9 mouse cellular contexts compared by ENCODE assay signal in the genomic region with DNA sequence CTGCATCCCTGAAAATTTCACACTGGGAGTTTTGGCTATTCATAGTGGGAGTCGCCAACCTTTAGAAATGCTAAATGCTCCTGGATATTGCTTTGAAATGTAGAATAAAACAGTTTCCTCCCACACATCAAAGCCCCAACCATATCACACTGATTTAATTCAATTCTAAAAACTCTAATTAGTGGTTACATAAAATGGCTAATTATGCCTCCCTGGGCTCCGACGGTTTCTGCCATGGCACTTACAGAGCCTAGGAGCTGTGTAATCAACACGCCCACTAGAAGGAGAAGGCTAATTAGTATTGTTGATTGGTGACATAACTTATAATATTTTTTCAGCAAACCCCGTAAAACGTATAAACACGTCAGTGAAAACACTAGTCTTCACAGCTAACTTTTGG. TPM values are rescaled to one million over a fixed set of nuclear protein-coding genes. Genes with fewer than 3 reads are reported as not detected.
A peak's percentile ranks its signal among the peaks of the same experiment; 100 is the strongest.
DNase-seq lines count a peak whose midpoint lies in the region; ATAC-seq and TF ChIP-seq lines count a peak whose summit lies in the region.
"Had no signal": no experiment of that assay in that cellular context is flagged by ENCODE, and none has a peak within 500 bp of the region (broad histone marks: within the 10 kb centered on the region; RNA-seq: fewer than 3 reads in every experiment).

No protein-coding gene starts in this region.

- H3K4me1 ChIP-seq in kidney, embryonic 15.5 days: peaks cover 58% of the 10 kb centered on the region
- peaks cover 31% of the 10 kb centered on the region for H3K4me1 ChIP-seq in embryonic facial prominence, embryonic 12.5 days
- H3K4me1 ChIP-seq in intestine, embryonic 14.5 days (replicated peaks; ENCODE audit: control insufficient read depth, insufficient read depth, low read length): peaks cover 27% of the 10 kb centered on the region
- H3K4me1 ChIP-seq in midbrain, postnatal 0 days (ENCODE audit: insufficient read depth, low read length): peaks cover 9% of the 10 kb centered on the region; the same call in 1 of the 2 replicates

- peaks cover 26% of the 10 kb centered on the region for H3K27me3 ChIP-seq in kidney, embryonic 15.5 days
- 0 out of 2 replicates have a peak, but pooled peaks cover 22% of the 10 kb centered on the region for H3K27me3 ChIP-seq in embryonic facial prominence, embryonic 12.5 days
- H3K27me3 ChIP-seq in intestine, embryonic 14.5 days (replicated peaks; ENCODE audit: control insufficient read depth, insufficient read depth, low read length): no peaks in the 10 kb centered on the region
- H3K27me3 ChIP-seq in midbrain, postnatal 0 days (ENCODE audit: insufficient read depth, low read length): peaks cover 7% of the 10 kb centered on the region; the same call in 1 of the 2 replicates

- WGBS in kidney, embryonic 15.5 days: 6% methylated on average over 7 of the region's 7 CpGs
- 8% methylated on average over 7 of the region's 7 CpGs for WGBS in embryonic facial prominence, embryonic 12.5 days
- WGBS in intestine, embryonic 14.5 days: 15% methylated on average over 7 of the region's 7 CpGs
- 8% methylated on average over 7 of the region's 7 CpGs for WGBS in midbrain, postnatal 0 days

- peak overlapping the region; percentile 89 for H3K4me2 ChIP-seq in kidney, embryonic 15.5 days
- peak overlapping the region; percentile 85 for H3K4me2 ChIP-seq in embryonic facial prominence, embryonic 12.5 days (replicated peaks)
- peak overlapping the region; percentile 91 for H3K4me2 ChIP-seq in intestine, embryonic 14.5 days (ENCODE audit: low read length)
- H3K4me2 ChIP-seq in midbrain, postnatal 0 days (ENCODE audit: low read depth, low read length, poor library complexity, severe bottlenecking): peak overlapping the region; percentile 98

- peak overlapping the region; percentile 82 for H3K4me3 ChIP-seq in kidney, embryonic 15.5 days (replicated peaks)
- H3K4me3 ChIP-seq in embryonic facial prominence, embryonic 12.5 days: peak overlapping the region; percentile 71
- H3K4me3 ChIP-seq in intestine, embryonic 14.5 days (ENCODE audit: low read depth, low read length): peak overlapping the region; percentile 79
- H3K4me3 ChIP-seq in midbrain, postnatal 0 days (ENCODE audit: low read depth, low read length): peak overlapping the region; percentile 69

- H3K36me3 ChIP-seq in kidney, embryonic 15.5 days: no peaks in the 10 kb centered on the region
- H3K36me3 ChIP-seq in embryonic facial prominence, embryonic 12.5 days: no peaks in the 10 kb centered on the region
- H3K36me3 ChIP-seq in intestine, embryonic 14.5 days (ENCODE audit: control insufficient read depth, insufficient read depth, low read length): no peaks in the 10 kb centered on the region
- no peaks in the 10 kb centered on the region for H3K36me3 ChIP-seq in midbrain, postnatal 0 days (ENCODE audit: insufficient read depth, low read length)

- 0 out of 2 replicates have a peak overlapping the region, but pooled peaks have one; percentile 93 for H3K27ac ChIP-seq in kidney, embryonic 15.5 days
- no peak overlapping the region for H3K27ac ChIP-seq in embryonic facial prominence, embryonic 12.5 days
- H3K27ac ChIP-seq in intestine, embryonic 14.5 days (ENCODE audit: low read depth): no peak overlapping the region
- no peak overlapping the region for H3K27ac ChIP-seq in midbrain, postnatal 0 days (ENCODE audit: low read depth, low read length)

- DNase-seq in kidney, postnatal 10 days: no peak
- no peak for DNase-seq in intestine, embryonic 14.5 days (ENCODE audit: low spot score)
- no peak for DNase-seq in midbrain, postnatal 0 days (ENCODE audit: low spot score)
- no peak for DNase-seq in cerebellum, adult 8-10 months
- DNase-seq in adrenal gland, adult (ENCODE audit: inconsistent age in 2 of 2, low spot score in 1 of 2): no peak

- no peaks in the 10 kb centered on the region for H3K9me3 ChIP-seq in kidney, embryonic 15.5 days (replicated peaks)
- no peaks in the 10 kb centered on the region for H3K9me3 ChIP-seq in embryonic facial prominence, embryonic 12.5 days
- no peaks in the 10 kb centered on the region for H3K9me3 ChIP-seq in intestine, embryonic 14.5 days (ENCODE audit: control insufficient read depth, low read length)
- no peaks in the 10 kb centered on the region for H3K9me3 ChIP-seq in midbrain, postnatal 0 days (ENCODE audit: low read length)

- peak overlapping the region; percentile 76; the same call in 1 of the 2 replicates for H3K9ac ChIP-seq in kidney, embryonic 15.5 days
- peak overlapping the region; percentile 82 for H3K9ac ChIP-seq in embryonic facial prominence, embryonic 12.5 days
- H3K9ac ChIP-seq in intestine, embryonic 14.5 days (ENCODE audit: low read length): peak overlapping the region; percentile 71
- no peak overlapping the region for H3K9ac ChIP-seq in midbrain, postnatal 0 days (replicated peaks; ENCODE audit: low read length, poor library complexity, severe bottlenecking)

- no peak for ATAC-seq in kidney, embryonic 15.5 days (replicated peaks; ENCODE audit: low FRiP score)
- ATAC-seq in embryonic facial prominence, embryonic 12.5 days (ENCODE audit: insufficient number of reproducible peaks, insufficient read depth, low FRiP score, low TSS enrichment): no peak
- no peak for ATAC-seq in intestine, embryonic 14.5 days (replicated peaks; ENCODE audit: low FRiP score, low TSS enrichment, low read depth)
- no peak for ATAC-seq in midbrain, postnatal 0 days (ENCODE audit: low FRiP score)
- no peak for ATAC-seq in monocyte, adult 5-6 weeks (replicated peaks; ENCODE audit: insufficient number of reproducible peaks, low FRiP score, low TSS enrichment, poor library complexity, severe bottlenecking)

- no peak for TF ChIP-seq CTCF in midbrain, postnatal 0 days (IDR thresholded peaks at IDR 0.05)

RNA-seq across cellular contexts. Expression of a gene that starts 1.4 kb away (rescaled TPM):
- polyA plus RNA-seq in kidney, embryonic 15.5 days (2015; fragmentation: Nextera tagmentation; extraction: Ambion mirVana): 19.6 and 23.5 TPM in 2 replicates
- 17.5 and 19.1 TPM in 2 replicates for polyA plus RNA-seq in embryonic facial prominence, embryonic 12.5 days (2016; fragmentation: Nextera tagmentation; extraction: Ambion mirVana)
- polyA plus RNA-seq in intestine, embryonic 14.5 days (2014; fragmentation: Nextera tagmentation; extraction: Ambion mirVana): 21.0 and 23.7 TPM in 2 replicates
- 16.8 and 22.5 TPM in 2 replicates for total RNA-seq in midbrain, postnatal 0 days (2014; rRNA removed)
- polyA plus RNA-seq in midbrain, postnatal 0 days (2015; fragmentation: Nextera tagmentation; extraction: Ambion mirVana): 7.1 and 8.9 TPM in 2 replicates
- total RNA-seq in monocyte, adult 5-6 weeks (2017): 1.4 TPM in 1 of 3 replicates, not detected in the others
- total RNA-seq: neutrophil, adult 5-6 weeks had no signal
